Mouse (Mus musculus): Measurements from ENCODE around the gene Irs2.

GRCm38 (mm10) chr8:10960277-10960819 is 47.9 kb downstream of the Irs2 start:
- TF ChIP-seq CTCF (conservative IDR thresholded peaks at IDR 0.05; ENCODE audit: low read length): no peak
- TF ChIP-seq NANOG (IDR thresholded peaks at IDR 0.05; ENCODE audit: borderline replicate concordance, low read length): no peak
- TF ChIP-seq POU5F1 (IDR thresholded peaks at IDR 0.05; ENCODE audit: borderline replicate concordance, low read length): no peak

Measured in E14TG2a.4 (cell line).